Mouse (Mus musculus) liver, embryonic 13.5 days (tissue): Measurements from ENCODE around the gene Rfc4. TPM values are rescaled to one million over a fixed set of nuclear protein-coding genes. Genes with fewer than 3 reads are reported as not detected.

ENCODE experiments used
- ATAC-seq: fragments of 200-750 bp; cut with Nextera tagmentation; 2 replicates; pipeline ENCODE4 v1.8.0; 2017; ENCODE audit warnings: low read depth, mild to moderate bottlenecking, moderate number of reproducible peaks, moderate library complexity
- DNase-seq: peaks from one replicate; pipeline ENCODE4 v3.0.0; 2022
- H3K27ac ChIP-seq: fragments of 300-500 bp; sonication (generic); 2 replicates; pipeline ENCODE4 v1.5.1; 2015; ENCODE audit warnings: moderate library complexity, mild to moderate bottlenecking, inconsistent platforms
- H3K27me3 ChIP-seq: fragments of 300-500 bp; sonication (generic); 2 replicates; pipeline ENCODE4 v1.6.1; 2015; ENCODE audit warnings: mild to moderate bottlenecking, inconsistent platforms
- H3K36me3 ChIP-seq: fragments of 300-500 bp; sonication (generic); 2 replicates; pipeline ENCODE4 v1.6.1; 2015; ENCODE audit warnings: mild to moderate bottlenecking, inconsistent platforms
- H3K4me1 ChIP-seq: fragments of 300-500 bp; sonication (generic); replicated peaks from 2 replicates; pipeline ENCODE4 v1.6.1; 2015; ENCODE audit warnings: inconsistent platforms
- H3K4me2 ChIP-seq: fragments of 300-500 bp; sonication (generic); 2 replicates; pipeline ENCODE4 v1.6.1; 2015; ENCODE audit warnings: inconsistent platforms, mild to moderate bottlenecking, moderate library complexity
- H3K4me3 ChIP-seq: fragments of 300-500 bp; sonication (generic); replicated peaks from 2 replicates; pipeline ENCODE4 v1.5.1; 2015; ENCODE audit warnings: mild to moderate bottlenecking, inconsistent platforms
- H3K9ac ChIP-seq: fragments of 300-500 bp; sonication (generic); 2 replicates; pipeline ENCODE4 v1.6.1; 2015; ENCODE audit warnings: mild to moderate bottlenecking, inconsistent platforms
- H3K9me3 ChIP-seq: fragments of 300-500 bp; sonication (generic); replicated peaks from 2 replicates; pipeline ENCODE4 v1.6.1; 2016; ENCODE audit warnings: inconsistent platforms
- WGBS: fragments of 180-500 bp; shearing (Covaris S2); methylation state at CpG from one replicate; pipeline ENCODE4 v1.1.7; 2015; ENCODE audit not compliant: insufficient replicate concordance; 5-methylcytosine and 5-hydroxymethylcytosine counted together
- polyA plus RNA-seq: library from polyadenylated mRNA; unstranded; fragments of >200 nt; fragmentation: Nextera tagmentation; extraction: Ambion mirVana; gene quantifications from 2 replicates; pipeline ENCODE4 v1.2.1, GENCODE M21; 2015

Gene Rfc4
- 199 and 218 TPM in 2 replicates for polyA plus RNA-seq

GRCm38 (mm10) chr16:23127673-23128375 is at the start of gene Rfc4:
TSS of gene Rfc4 (minus strand) at chr16:23127737.
- Histone ChIP-seq H3K36me3 (peaks cover 28% of the 10 kb centered on the region), H3K4me1 (peaks cover 32% of the 10 kb centered on the region), H3K27ac (peak within 1 kb of the TSS; percentile 97), H3K9ac (peak within 1 kb of the TSS; percentile 89), H3K4me2 (peak within 1 kb of the TSS; percentile 87), H3K4me3 (peak within 1 kb of the TSS; percentile 80), H3K9me3 (no peaks in the 10 kb centered on the region), H3K27me3 (no peaks in the 10 kb centered on the region)
- peak; percentile 96 for ATAC-seq
- WGBS: under 1% methylated on average over 51 of the region's 51 CpGs
- DNase-seq: peak; percentile 86

GRCm38 (mm10) chr16:23175956-23176355 is 48.4 kb upstream of the Rfc4 start:
- H3K27me3 ChIP-seq: no peaks in the 10 kb centered on the region
- no peak overlapping the region for H3K27ac ChIP-seq
- DNase-seq (no peak), ATAC-seq (no peak)
- H3K4me2 ChIP-seq: no peak overlapping the region
- WGBS: 13% methylated on average over 3 of the region's 3 CpGs
- H3K4me3 ChIP-seq: no peak overlapping the region
- 0 out of 2 replicates have a peak, but pooled peaks cover 7% of the 10 kb centered on the region for H3K4me1 ChIP-seq
- H3K9ac ChIP-seq: no peak overlapping the region
- no peaks in the 10 kb centered on the region for H3K9me3 ChIP-seq
- no peaks in the 10 kb centered on the region for H3K36me3 ChIP-seq

GRCm38 (mm10) chr16:23174855-23175254 is 47.3 kb upstream of the Rfc4 start:
- no peak for ATAC-seq
- DNase-seq: no peak
- 0 out of 2 replicates have a peak overlapping the region, but pooled peaks have one; percentile 18 for H3K27ac ChIP-seq
- no peak overlapping the region for H3K4me2 ChIP-seq
- no peaks in the 10 kb centered on the region for H3K36me3 ChIP-seq
- WGBS: 27% methylated on average over 5 of the region's 5 CpGs
- no peaks in the 10 kb centered on the region for H3K27me3 ChIP-seq
- no peak overlapping the region for H3K4me3 ChIP-seq
- no peak overlapping the region for H3K9ac ChIP-seq
- 0 out of 2 replicates have a peak, but pooled peaks cover 7% of the 10 kb centered on the region for H3K4me1 ChIP-seq
- no peaks in the 10 kb centered on the region for H3K9me3 ChIP-seq

- H3K9me3 ChIP-seq: no peaks in the 10 kb centered on the region
- no peak for DNase-seq
- WGBS: 70% methylated on average over 5 of the region's 5 CpGs
- H3K9ac ChIP-seq: no peak overlapping the region
- no peak for ATAC-seq
- H3K27ac ChIP-seq: no peak overlapping the region
- H3K4me1 ChIP-seq: 0 out of 2 replicates have a peak, but pooled peaks cover 7% of the 10 kb centered on the region
- no peak overlapping the region for H3K4me3 ChIP-seq
- no peak overlapping the region for H3K4me2 ChIP-seq
- no peaks in the 10 kb centered on the region for H3K36me3 ChIP-seq
- no peaks in the 10 kb centered on the region for H3K27me3 ChIP-seq
These were observed 46.4 kb upstream of the Rfc4 start for GRCm38 (mm10) chr16:23173904-23174303.

- 81% methylated on average over 3 of the region's 3 CpGs for WGBS
- no peak overlapping the region for H3K4me3 ChIP-seq
- no peak overlapping the region for H3K9ac ChIP-seq
- no peaks in the 10 kb centered on the region for H3K27me3 ChIP-seq
- H3K9me3 ChIP-seq: no peaks in the 10 kb centered on the region
- H3K4me1 ChIP-seq: 0 out of 2 replicates have a peak, but pooled peaks cover 7% of the 10 kb centered on the region
- DNase-seq: no peak
- no peak overlapping the region for H3K4me2 ChIP-seq
- ATAC-seq: no peak
- no peaks in the 10 kb centered on the region for H3K36me3 ChIP-seq
- H3K27ac ChIP-seq: no peak overlapping the region
These were observed 43.3 kb upstream of the Rfc4 start for GRCm38 (mm10) chr16:23170813-23171212.

- Histone ChIP-seq H3K4me2 (no peak overlapping the region), H3K4me3 (no peak overlapping the region), H3K27ac (no peak overlapping the region), H3K9ac (no peak overlapping the region), H3K4me1 (no peaks in the 10 kb centered on the region), H3K36me3 (no peaks in the 10 kb centered on the region), H3K9me3 (no peaks in the 10 kb centered on the region), H3K27me3 (no peaks in the 10 kb centered on the region)
- DNase-seq (no peak), ATAC-seq (no peak)
- WGBS: 20% methylated on average over 5 of the region's 5 CpGs
These were observed 39.5 kb upstream of the Rfc4 start for GRCm38 (mm10) chr16:23167079-23167478.

- H3K4me2 ChIP-seq: no peak overlapping the region
- H3K9me3 ChIP-seq: no peaks in the 10 kb centered on the region
- H3K27ac ChIP-seq: no peak overlapping the region
- DNase-seq (no peak), ATAC-seq (no peak)
- no peak overlapping the region for H3K9ac ChIP-seq
- H3K4me1 ChIP-seq: no peaks in the 10 kb centered on the region
- no peaks in the 10 kb centered on the region for H3K27me3 ChIP-seq
- no peak overlapping the region for H3K4me3 ChIP-seq
- H3K36me3 ChIP-seq: no peaks in the 10 kb centered on the region
- 71% methylated on average over 1 of the region's 1 CpGs for WGBS
These were observed 39.1 kb upstream of the Rfc4 start for GRCm38 (mm10) chr16:23166646-23167045.

GRCm38 (mm10) chr16:23165441-23165840 is 37.9 kb upstream of the Rfc4 start:
- Histone ChIP-seq H3K27me3 (no peaks in the 10 kb centered on the region), H3K9me3 (no peaks in the 10 kb centered on the region), H3K36me3 (no peaks in the 10 kb centered on the region), H3K9ac (no peak overlapping the region), H3K4me1 (no peaks in the 10 kb centered on the region), H3K4me2 (no peak overlapping the region), H3K27ac (no peak overlapping the region), H3K4me3 (no peak overlapping the region)
- ATAC-seq (no peak), DNase-seq (no peak)
- 56% methylated on average over 9 of the region's 9 CpGs for WGBS

- no peak for ATAC-seq
- 26% methylated on average over 6 of the region's 6 CpGs for WGBS
- Histone ChIP-seq H3K4me1 (no peaks in the 10 kb centered on the region), H3K27ac (no peak overlapping the region), H3K27me3 (no peaks in the 10 kb centered on the region), H3K4me2 (no peak overlapping the region), H3K9me3 (no peaks in the 10 kb centered on the region), H3K9ac (no peak overlapping the region), H3K4me3 (no peak overlapping the region), H3K36me3 (no peaks in the 10 kb centered on the region)
- no peak for DNase-seq
These were observed 36.9 kb upstream of the Rfc4 start for GRCm38 (mm10) chr16:23164443-23164842.

- DNase-seq (no peak), ATAC-seq (no peak)
- Histone ChIP-seq H3K36me3 (no peaks in the 10 kb centered on the region), H3K4me2 (no peak overlapping the region), H3K4me1 (peaks cover 3% of the 10 kb centered on the region; the same call in 1 of the 2 replicates), H3K9me3 (no peaks in the 10 kb centered on the region), H3K4me3 (no peak overlapping the region), H3K27me3 (no peaks in the 10 kb centered on the region), H3K27ac (no peak overlapping the region), H3K9ac (no peak overlapping the region)
- WGBS: 6% methylated on average over 3 of the region's 3 CpGs
These were observed 34.6 kb upstream of the Rfc4 start for GRCm38 (mm10) chr16:23162116-23162515.

GRCm38 (mm10) chr16:23159749-23160148 is 32.2 kb upstream of the Rfc4 start:
- H3K9ac ChIP-seq: no peak overlapping the region
- no peak overlapping the region for H3K4me2 ChIP-seq
- DNase-seq (no peak), ATAC-seq (no peak)
- H3K36me3 ChIP-seq: no peaks in the 10 kb centered on the region
- WGBS: 4% methylated on average over 2 of the region's 2 CpGs
- H3K4me1 ChIP-seq: peaks cover 3% of the 10 kb centered on the region; the same call in 1 of the 2 replicates
- H3K27ac ChIP-seq: no peak overlapping the region
- H3K27me3 ChIP-seq: no peaks in the 10 kb centered on the region
- no peaks in the 10 kb centered on the region for H3K9me3 ChIP-seq
- H3K4me3 ChIP-seq: no peak overlapping the region

- Histone ChIP-seq H3K4me3 (no peak overlapping the region), H3K4me1 (peaks cover 3% of the 10 kb centered on the region; the same call in 1 of the 2 replicates), H3K9me3 (no peaks in the 10 kb centered on the region), H3K27me3 (no peaks in the 10 kb centered on the region), H3K27ac (no peak overlapping the region), H3K9ac (no peak overlapping the region), H3K4me2 (no peak overlapping the region), H3K36me3 (no peaks in the 10 kb centered on the region)
- WGBS: 38% methylated on average over 2 of the region's 2 CpGs
- ATAC-seq: no peak
- no peak for DNase-seq
These were observed 31.4 kb upstream of the Rfc4 start for GRCm38 (mm10) chr16:23158957-23159356.
